Mouse (Mus musculus): Measurements from ENCODE around the gene Rasef.
A peak's percentile ranks its signal among the peaks of the same experiment; 100 is the strongest.
"Not testable (repeated sequence)": the region's sequence is repeated elsewhere in the genome, so short reads cannot be mapped to it uniquely, and the experiment has no call there.

The Rasef gene

GRCm38 (mm10) chr4:73790260-73791185 lies at the start of gene Rasef:
TSS of gene Rasef (minus strand) at chr4:73790994.
- DNase-seq: peak; percentile 8

DNA sequence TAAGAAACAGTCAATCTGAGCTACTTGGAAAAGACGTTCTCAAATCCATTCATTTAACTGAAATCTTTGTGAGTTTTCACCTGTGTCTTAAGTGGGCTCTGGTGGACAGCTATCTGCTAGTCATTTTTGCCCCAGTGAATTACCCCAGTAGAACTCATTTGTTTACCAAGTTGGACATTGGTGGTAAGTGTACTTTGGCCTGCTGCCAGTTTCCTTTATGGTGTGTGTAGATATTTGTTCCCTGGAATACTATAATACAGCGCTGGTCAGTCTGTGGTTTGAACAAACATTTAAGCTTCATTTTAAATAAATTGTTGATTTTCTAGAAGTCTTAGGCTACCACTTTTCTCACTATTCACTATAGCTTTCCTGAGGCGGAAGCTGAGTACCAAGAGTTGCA lies 35.8 kb upstream of the Rasef start:
- DNase-seq: no peak

- DNase-seq: no peak
Measured at GRCm38 (mm10) chr4:73791186-73791540, 369 bp upstream of the Rasef start.

GRCm38 (mm10) chr4:73789534-73789933 lies 1.3 kb downstream of the Rasef start:
- DNase-seq: no peak

- DNase-seq: no peak
Measured at GRCm38 (mm10) chr4:73788076-73788730, 2.6 kb downstream of the Rasef start.

DNA sequence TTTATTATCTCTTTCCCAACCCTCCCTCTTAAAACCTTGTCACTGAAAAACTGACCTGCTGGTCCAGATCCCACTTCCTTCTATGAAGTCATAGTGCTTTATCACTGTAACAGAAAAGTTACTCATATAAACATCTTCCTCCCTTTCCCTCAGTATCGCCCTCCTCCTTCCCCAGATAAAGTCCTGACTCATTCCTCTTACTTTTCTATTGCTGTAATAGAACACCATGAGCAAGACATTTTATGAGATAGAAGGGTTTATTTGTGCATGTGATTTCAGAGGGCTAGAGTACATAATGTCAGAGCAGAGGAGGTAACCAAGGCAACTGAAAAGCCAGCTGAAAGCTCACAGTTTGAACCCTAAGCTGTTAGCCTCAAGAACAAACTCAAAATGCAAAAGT lies 6.6 kb downstream of the Rasef start:
- no peak for DNase-seq

DNA sequence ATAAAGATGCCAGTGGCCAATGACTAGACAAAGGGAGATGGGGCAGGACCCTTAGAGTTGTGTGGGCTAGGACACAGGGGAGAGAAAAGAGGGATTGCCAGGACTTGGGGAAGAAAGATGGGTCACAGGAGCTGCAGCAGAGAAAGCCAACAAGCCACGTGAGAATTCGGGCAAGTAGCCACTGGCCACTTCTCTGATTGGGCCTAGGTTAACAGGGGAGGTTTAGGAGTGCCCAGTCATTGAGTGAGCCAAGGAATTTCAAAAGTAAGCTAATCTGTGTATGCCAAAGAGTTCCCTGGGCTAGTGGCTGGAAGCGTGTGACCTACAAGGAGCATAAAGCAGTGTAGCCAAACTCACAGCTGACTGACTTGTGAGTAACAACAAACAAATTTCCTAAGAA lies 9.7 kb downstream of the Rasef start:
- DNase-seq: no peak

DNA sequence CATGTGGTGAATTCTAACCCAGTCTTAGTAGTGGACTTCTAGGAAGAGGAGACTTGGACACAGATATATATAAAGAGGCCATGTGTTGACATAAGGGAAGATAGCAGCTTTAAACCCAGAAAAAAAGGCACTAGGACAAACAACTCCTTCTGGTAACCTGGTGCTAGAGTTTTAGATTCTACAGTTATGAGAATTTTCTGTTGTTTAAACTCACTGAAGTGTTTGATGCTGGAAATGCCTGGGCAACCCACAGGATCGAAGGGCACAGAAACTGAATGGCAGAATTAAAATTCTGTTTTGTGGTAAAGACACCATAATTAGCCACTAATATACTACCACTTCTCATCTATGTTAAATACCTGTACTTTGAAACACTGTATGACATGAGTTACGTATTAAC lies 15.5 kb downstream of the Rasef start:
- DNase-seq: no peak

DNA sequence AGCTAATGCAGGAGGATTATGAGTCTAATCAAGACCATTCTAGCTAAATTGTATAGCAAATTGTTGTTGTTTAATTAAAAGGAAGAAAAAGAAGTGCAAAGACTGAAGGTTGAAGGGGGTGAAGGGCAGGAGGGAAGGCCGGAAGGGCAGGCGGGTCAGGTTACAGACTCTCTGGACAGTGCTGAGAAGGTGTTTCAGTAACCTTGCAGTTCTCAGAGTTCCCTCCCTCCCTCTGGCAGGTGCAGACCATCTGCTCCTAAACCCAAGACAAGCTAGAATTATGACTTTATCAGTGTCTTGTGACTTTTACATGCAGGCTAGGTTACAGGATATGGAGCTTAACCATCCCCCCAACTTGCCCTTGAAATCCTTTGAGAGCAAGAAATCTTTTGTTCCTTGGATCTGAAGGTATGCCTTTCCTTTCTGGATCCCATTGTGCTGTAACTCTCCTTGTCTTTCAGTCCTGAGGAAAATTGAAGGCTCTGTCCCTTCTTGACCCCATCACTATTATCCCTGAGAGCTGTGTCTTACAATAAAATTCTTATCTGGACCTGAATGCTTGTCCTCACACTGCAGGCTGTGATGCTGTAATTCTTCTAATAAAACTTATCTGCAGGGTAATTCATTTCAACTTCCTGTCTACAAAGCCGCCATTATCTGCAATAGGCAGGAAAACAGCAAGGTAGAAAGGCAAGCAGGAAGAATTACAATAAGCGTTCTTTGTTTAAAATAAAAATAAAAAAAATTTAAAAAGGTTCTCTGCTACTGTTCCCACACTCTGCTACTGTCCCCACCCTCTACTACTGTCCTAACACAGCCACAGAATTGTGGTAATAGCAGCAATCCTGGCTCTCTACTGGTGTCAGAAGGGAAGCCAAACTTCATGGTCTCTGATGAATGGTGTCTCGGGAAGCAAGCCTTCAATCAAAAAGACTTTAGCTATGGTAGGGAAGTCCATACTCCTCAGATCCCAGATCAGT lies 16.7 kb downstream of the Rasef start:
- DNase-seq: no peak

GRCm38 (mm10) chr4:73772028-73772427 lies 18.8 kb downstream of the Rasef start:
- DNase-seq: no peak

DNA sequence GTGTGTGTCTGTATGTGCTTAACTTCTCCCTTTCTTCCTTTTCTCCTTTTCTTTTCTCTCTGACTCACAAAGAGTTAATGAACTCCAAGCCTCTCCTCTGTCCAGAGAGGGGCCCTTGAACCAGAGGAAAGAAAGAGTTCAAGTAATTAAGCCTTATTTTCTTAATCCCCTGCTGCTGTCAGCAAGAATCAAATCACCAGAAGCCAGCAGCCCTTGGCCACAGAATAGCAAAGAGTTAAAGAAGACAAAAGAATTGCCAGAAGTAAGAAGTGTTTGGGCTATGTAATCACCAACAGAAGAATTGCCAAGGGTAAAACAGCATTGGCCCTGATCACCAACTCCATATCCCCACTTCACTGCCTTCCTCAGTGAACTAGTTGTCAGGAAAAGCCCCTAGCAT lies 20.2 kb downstream of the Rasef start:
- no peak for DNase-seq

DNA sequence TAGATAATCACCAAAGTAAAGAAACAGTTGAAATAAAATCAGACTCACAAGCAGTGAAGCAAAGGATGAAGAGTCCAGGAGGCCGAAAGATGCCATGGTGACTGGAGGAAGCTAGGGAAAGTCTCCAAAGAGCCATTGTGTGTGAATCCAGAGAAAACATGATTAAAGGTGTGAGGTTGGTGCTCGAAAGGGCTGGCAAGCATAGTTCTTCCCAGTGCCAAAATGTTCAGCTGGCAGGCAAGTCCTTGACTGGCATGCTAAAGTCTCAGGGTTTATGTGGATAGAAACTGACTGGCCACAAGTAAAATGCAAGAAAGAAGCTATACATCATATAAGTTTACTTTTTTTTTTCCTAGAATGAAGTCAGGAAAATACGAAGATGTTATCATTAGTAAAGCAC lies 22.6 kb downstream of the Rasef start:
- DNase-seq: no peak

DNA sequence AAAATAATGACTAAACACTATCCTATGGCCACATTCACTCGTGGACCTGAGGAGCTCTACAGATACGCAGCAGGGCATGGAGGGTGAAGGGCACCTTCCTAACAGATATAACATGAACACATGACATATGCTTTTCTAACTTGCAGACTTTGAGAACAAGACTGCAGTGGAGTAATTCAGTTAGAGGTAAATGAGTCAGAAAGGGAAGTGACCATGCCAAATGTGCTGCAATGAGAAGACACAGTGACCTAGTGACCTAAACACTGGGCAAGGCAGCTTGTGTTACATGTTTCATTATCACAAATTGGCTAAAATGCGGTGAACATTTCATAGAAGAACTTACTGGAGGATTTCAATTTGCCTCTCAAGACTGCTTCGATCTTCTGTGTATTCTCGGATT lies 42.6 kb downstream of the Rasef start:
- no peak for DNase-seq

- no peak for DNase-seq
Measured at GRCm38 (mm10) chr4:73739439-73739838, 51.4 kb downstream of the Rasef start.

- DNase-seq: no peak
Measured at GRCm38 (mm10) chr4:73719819-73720218, 71.0 kb downstream of the Rasef start.

GRCm38 (mm10) chr4:73718761-73719160 lies 72.0 kb downstream of the Rasef start:
- no peak for DNase-seq

DNA sequence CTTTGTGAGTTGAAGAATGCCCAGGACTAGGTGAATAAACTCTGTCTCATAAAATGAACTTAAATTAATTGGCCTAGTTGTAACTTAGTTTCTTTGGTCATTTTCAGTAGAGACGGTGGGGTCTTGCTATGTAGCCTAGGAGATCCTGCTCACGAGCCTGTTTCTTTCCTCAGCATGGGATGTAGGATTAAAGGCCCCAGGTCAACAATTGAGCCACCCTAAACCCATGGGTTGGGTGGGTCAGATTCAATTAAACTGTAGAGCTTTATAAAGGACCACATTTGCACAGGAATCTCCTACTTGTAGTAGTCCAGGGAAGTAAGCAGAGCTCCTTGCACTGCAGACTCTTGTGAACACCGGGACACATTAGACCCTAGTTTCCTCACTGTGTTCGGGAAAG lies 107.6 kb downstream of the Rasef start, which contains the start of gene Gm428:
Gene Gm428, plus strand, starts transcription at position 301 of the 400 bp plus-strand sequence.
- not testable (repeated sequence) for DNase-seq

GRCm38 (mm10) chr4:73668054-73668453 lies 122.7 kb downstream of the Rasef start, which contains the start of gene Gm11239:
TSS of gene Gm11239 (plus strand) at chr4:73668354.
- not testable (repeated sequence) for DNase-seq

Measured in kidney, adult 9 months (tissue).